Mouse (Mus musculus) thymus, adult 2 months (tissue): ENCODE data around the gene P2rx7.

Source experiments
- CTCF ChIP-seq: fragments of 200-500 bp; IDR thresholded peaks from 2 replicates; pipeline ENCODE4 v1.5.1; 2012; ENCODE audit warnings: mild to moderate bottlenecking, control low read depth, low read length, moderate library complexity, borderline replicate concordance; ENCODE audit not compliant: control insufficient read depth, poor library complexity, insufficient read depth; ENCODE audit errors: extremely low read depth
- POLR2A ChIP-seq: fragments of 200-500 bp; IDR thresholded peaks from 2 replicates; pipeline ENCODE4 v1.6.1; 2012; ENCODE audit warnings: mild to moderate bottlenecking, low read length, control low read depth, moderate library complexity; ENCODE audit not compliant: control insufficient read depth, poor library complexity, insufficient read depth; ENCODE audit errors: extremely low read depth

GRCm38 (mm10) chr5:122611651-122612050 lies 32.1 kb upstream of the P2rx7 start:
- TF ChIP-seq CTCF: no peak
- no peak for TF ChIP-seq POLR2A
